Mouse (Mus musculus) naive thymus-derived CD4-positive, alpha-beta T cell, adult 5 months (primary cell): ENCODE measurements around the gene Duox2. TPM values are rescaled to one million over a fixed set of nuclear protein-coding genes. Genes with fewer than 3 reads are reported as not detected.

ENCODE experiments used
- polyA plus RNA-seq: library from polyadenylated mRNA; unstranded; fragments of 100-300 nt; shearing (Covaris generic); gene quantifications from one replicate; pipeline ENCODE4 v1.2.1, GENCODE M21; 2017

Gene Duox2
- polyA plus RNA-seq: not detected

GRCm38 (mm10) chr2:122298096-122298499 lies at the start of gene Duox2:
Gene Duox2, minus strand, starts transcription at chr2:122298449.

DNA sequence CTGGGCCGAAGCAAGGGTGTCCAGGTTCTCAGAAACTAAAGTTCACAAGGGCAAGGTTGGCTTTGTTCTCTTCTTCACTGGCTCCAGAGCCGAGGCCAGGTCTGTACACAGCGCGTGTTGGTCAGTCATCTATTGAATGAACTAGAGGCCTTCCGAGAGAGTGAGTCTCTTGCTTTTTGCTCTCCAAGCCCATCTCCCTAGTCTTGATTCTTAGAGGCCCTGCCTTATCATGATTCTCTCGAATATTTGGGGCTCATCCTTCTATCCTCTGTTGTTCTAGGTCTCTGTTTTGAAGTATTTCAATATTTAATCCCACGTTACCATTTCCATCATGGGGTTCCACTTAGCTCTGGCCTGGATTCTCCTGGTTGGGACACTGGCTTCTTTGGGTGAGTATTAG lies 17.1 kb upstream of the Duox2 start, which contains the start of gene Duox1:
TSS of gene Duox1 (plus strand) at position 301 of the 400 bp plus-strand sequence.

GRCm38 (mm10) chr2:122313536-122313935 lies 15.3 kb upstream of the Duox2 start, which contains the start of gene Duoxa1:
Gene Duoxa1, minus strand, starts transcription at chr2:122313730.

DNA sequence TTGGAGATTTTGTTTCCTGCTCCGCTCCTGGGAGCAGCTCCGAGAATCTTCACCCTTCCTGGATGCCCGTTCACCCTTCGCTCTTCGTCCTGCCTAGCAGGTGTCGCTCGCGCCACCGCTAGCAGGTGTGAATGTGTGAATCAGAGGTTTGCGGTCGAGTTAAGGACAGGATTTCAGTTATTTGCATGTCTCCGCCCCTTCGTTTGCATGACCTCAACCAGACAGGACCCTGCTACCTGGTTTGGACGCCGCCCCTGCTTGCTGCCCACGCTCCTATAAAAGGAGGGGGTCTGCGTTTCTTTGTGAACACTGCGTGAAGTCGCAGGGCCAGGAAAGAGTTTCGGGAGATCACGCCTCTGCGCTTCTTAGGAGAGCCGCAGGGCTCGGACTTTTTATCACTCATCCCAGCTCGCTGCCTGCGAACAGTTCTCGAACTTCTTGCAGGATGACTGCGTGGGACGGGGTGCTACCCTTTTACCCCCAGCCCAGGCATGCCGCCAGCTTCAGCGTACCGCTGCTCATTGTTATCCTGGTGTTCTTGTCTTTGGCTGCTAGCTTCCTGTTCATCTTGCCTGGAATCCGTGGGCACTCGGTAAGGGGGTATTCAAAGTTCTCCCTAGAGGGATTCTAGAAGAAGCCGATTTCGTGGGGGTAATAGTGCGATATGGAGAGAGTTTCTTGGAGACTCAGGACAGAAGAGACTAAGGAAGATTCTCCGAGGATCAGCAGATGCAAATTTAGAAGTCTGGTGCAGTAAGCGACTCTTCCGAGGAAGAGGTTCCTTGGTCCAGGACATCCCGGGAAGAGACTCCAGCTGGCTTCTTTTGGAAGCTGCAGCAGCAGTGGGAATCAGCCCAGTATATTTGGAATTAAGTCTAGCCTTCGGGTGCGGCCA lies 594 bp upstream of the Duox2 start, which contains the start of gene Duoxa2:
TSS of gene Duoxa2 (plus strand) at position 305 of the 895 bp plus-strand sequence.

GRCm38 (mm10) chr2:122234611-122235288 lies 63.5 kb downstream of the Duox2 start, which contains the start of gene Sord:
Gene Sord, plus strand, starts transcription at chr2:122234749.

Other genes with a start within 250 kb of the Duox2 start
- 15.3 TPM for gene Spg11, start 180.1 kb downstream of the Duox2 start, polyA plus RNA-seq
- gene B2m, start 150.8 kb downstream of the Duox2 start, polyA plus RNA-seq: 5,735 TPM
- 0.20 TPM for gene Trim69, start 137.7 kb downstream of the Duox2 start, polyA plus RNA-seq
- gene Patl2, start 112.3 kb downstream of the Duox2 start, polyA plus RNA-seq: 0.61 TPM
- gene Terb2, start 112.2 kb downstream of the Duox2 start, polyA plus RNA-seq: not detected
- 3.7 TPM for gene Sord, start 63.7 kb downstream of the Duox2 start, polyA plus RNA-seq
- gene Duoxa2, start 451 bp upstream of the Duox2 start, polyA plus RNA-seq: not detected
- gene Duoxa1, start 15.3 kb upstream of the Duox2 start, polyA plus RNA-seq: not detected
- gene Duox1, start 17.2 kb upstream of the Duox2 start, polyA plus RNA-seq: not detected
- gene Shf, start 70.7 kb upstream of the Duox2 start, polyA plus RNA-seq: 6.5 TPM
- gene Slc28a2, start 128.0 kb upstream of the Duox2 start, polyA plus RNA-seq: 259 TPM
- 214 TPM for gene Gm14085, start 186.5 kb upstream of the Duox2 start, polyA plus RNA-seq